Mouse (Mus musculus): ENCODE measurements around the gene Whrn. TPM values are rescaled to one million over a fixed set of nuclear protein-coding genes. Genes with fewer than 3 reads are reported as not detected.

The Whrn gene
- total RNA-seq (2014; rRNA removed; ENCODE audit: low replicate concordance) (5.5 and 7.6 TPM in 2 replicates), polyA plus RNA-seq (2015; fragmentation: Nextera tagmentation; extraction: Ambion mirVana) (1.3 and 1.7 TPM in 2 replicates)

- H3K4me2 ChIP-seq (ENCODE audit: low read depth, low read length) = peak within 1 kb of the TSS; percentile 63
- peak within 1 kb of the TSS; percentile 11 for H3K9ac ChIP-seq (replicated peaks; ENCODE audit: low read depth, low read length)
- H3K9me3 ChIP-seq (replicated peaks; ENCODE audit: control insufficient read depth, low read length) = no peaks in the 10 kb centered on the region
- H3K27me3 ChIP-seq (ENCODE audit: control insufficient read depth, insufficient read depth, low read length) = peaks cover 43% of the 10 kb centered on the region
- H3K36me3 ChIP-seq (replicated peaks; ENCODE audit: control insufficient read depth, insufficient read depth, low read length) = no peaks in the 10 kb centered on the region
- DNase-seq (ENCODE audit: low spot score) (peak; percentile 74), ATAC-seq (ENCODE audit: insufficient read depth, low read depth) (peak; percentile 78)
- no peak within 1 kb of the TSS for H3K27ac ChIP-seq (ENCODE audit: low read depth)
- H3K4me3 ChIP-seq (ENCODE audit: low read depth, low read length) = peak within 1 kb of the TSS; percentile 51
- H3K4me1 ChIP-seq (ENCODE audit: control insufficient read depth, insufficient read depth) = 0 out of 2 replicates have a peak, but pooled peaks cover 9% of the 10 kb centered on the region
- no peak for TF ChIP-seq CTCF (IDR thresholded peaks at IDR 0.05; ENCODE audit: low read depth)
- TF ChIP-seq EP300 (IDR thresholded peaks at IDR 0.05; ENCODE audit: low read depth) = no peak
- WGBS = under 1% methylated on average over 33 of the region's 34 CpGs
Observed at GRCm38 (mm10) chr4:63495915-63496278, at the start of gene Whrn. TSS of gene Whrn (minus strand) at chr4:63495991.

DNA sequence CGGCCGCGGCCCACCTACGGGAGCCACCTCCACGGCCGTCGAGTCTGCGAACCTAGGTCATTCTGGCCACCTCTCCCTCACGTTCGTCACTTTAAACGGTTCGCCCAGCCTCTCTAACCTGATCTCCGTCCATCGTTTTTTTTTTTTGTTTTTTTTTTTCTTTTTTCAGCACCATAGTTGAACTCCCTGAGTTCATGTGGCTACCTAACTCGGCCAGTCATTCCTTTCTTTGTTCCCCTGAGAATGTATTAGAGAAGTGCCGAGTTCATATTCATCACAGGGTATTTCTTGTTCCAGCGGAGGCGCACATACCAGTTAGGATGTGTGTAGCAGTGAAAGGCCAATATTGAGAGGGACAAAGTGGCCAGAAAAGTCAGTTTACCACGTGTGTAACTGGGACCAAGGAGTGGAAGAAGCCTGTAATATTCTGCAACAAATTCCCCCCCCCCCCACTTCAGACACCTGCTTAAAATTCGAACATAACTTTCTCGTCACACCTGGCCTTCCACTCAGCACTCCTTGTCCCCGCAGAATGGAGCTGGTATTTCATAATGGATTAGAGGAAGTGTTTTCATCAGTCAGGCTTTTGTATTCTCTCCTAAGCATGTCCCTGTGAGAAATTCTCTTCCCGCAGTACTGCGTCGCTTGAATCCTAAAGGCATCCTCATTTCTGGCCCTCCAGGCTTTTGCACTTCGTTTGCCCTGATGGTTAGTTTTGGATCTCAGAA is 49.6 kb upstream of the Whrn start:
- Histone ChIP-seq H3K27ac (ENCODE audit: low read depth) (peak overlapping the region; percentile 93), H3K36me3 (replicated peaks; ENCODE audit: control insufficient read depth, insufficient read depth, low read length) (peaks cover 15% of the 10 kb centered on the region), H3K9me3 (replicated peaks; ENCODE audit: control insufficient read depth, low read length) (no peaks in the 10 kb centered on the region), H3K27me3 (ENCODE audit: control insufficient read depth, insufficient read depth, low read length) (no peaks in the 10 kb centered on the region), H3K4me3 (ENCODE audit: low read depth, low read length) (peak overlapping the region; percentile 94), H3K4me1 (ENCODE audit: control insufficient read depth, insufficient read depth) (peaks cover 40% of the 10 kb centered on the region), H3K9ac (replicated peaks; ENCODE audit: low read depth, low read length) (peak overlapping the region; percentile 94), H3K4me2 (ENCODE audit: low read depth, low read length) (peak overlapping the region; percentile 76)
- TF ChIP-seq EP300 (IDR thresholded peaks at IDR 0.05; ENCODE audit: low read depth) (no peak), CTCF (IDR thresholded peaks at IDR 0.05; ENCODE audit: low read depth) (no peak)
- 14% methylated on average over 26 of the region's 26 CpGs for WGBS
- no peak; the same call in 1 of the 2 replicates for ATAC-seq (ENCODE audit: insufficient read depth, low read depth)
- no peak for DNase-seq (ENCODE audit: low spot score)

DNA sequence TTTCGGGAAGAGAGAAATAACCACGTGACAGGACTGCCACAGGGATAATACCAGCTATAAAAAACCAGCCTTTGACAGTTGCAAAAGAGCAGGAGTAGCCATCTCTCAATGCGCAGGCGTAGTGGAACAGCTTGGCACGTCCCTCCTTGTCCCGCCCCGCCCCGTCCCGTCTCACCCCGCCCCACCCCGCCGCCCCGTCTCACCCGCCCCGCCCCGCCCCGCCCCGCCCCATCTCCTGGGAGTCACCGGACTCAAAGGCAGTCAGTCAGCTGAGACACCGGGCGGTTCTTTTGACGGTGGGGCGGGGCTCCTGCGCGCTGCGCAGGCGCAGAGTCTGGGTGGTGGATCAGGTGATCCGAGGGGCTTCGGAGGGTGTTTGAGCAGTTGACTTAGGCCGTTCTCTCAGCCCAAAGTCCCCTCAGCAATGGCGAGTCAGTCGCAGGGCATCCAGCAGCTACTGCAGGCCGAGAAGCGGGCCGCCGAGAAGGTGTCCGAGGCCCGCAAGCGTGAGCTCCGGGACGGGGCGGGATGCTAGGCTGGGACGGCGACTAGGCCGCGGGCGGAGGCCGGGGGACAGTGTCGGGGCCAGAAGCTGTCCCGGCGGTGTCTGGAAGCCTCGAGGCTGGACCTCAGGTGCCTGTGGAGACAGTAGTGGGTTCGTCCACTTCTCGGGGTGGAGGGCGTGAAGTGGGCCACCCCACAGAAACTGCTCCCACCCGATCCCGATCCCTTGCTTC is 48.9 kb upstream of the Whrn start, which contains the start of gene Atp6v1g1:
Atp6v1g1 (plus strand) TSS at position 279 of the 737 bp plus-strand sequence.
- peak within 1 kb of the TSS; percentile 93 for H3K27ac ChIP-seq (ENCODE audit: low read depth)
- H3K4me1 ChIP-seq (ENCODE audit: control insufficient read depth, insufficient read depth) = peaks cover 40% of the 10 kb centered on the region
- TF ChIP-seq EP300 (IDR thresholded peaks at IDR 0.05; ENCODE audit: low read depth) = no peak
- no peak for TF ChIP-seq CTCF (IDR thresholded peaks at IDR 0.05; ENCODE audit: low read depth)
- peak; percentile 92 for DNase-seq (ENCODE audit: low spot score)
- H3K4me3 ChIP-seq (ENCODE audit: low read depth, low read length) = peak within 1 kb of the TSS; percentile 94
- peak within 1 kb of the TSS; percentile 76 for H3K4me2 ChIP-seq (ENCODE audit: low read depth, low read length)
- under 1% methylated on average over 50 of the region's 57 CpGs for WGBS
- H3K9ac ChIP-seq (replicated peaks; ENCODE audit: low read depth, low read length) = peak within 1 kb of the TSS; percentile 94
- H3K9me3 ChIP-seq (replicated peaks; ENCODE audit: control insufficient read depth, low read length) = no peaks in the 10 kb centered on the region
- H3K36me3 ChIP-seq (replicated peaks; ENCODE audit: control insufficient read depth, insufficient read depth, low read length) = peaks cover 13% of the 10 kb centered on the region
- H3K27me3 ChIP-seq (ENCODE audit: control insufficient read depth, insufficient read depth, low read length) = no peaks in the 10 kb centered on the region
- ATAC-seq (ENCODE audit: insufficient read depth, low read depth) = peak; percentile 92

- Histone ChIP-seq H3K4me2 (ENCODE audit: low read depth, low read length) (peak overlapping the region; percentile 50), H3K4me3 (ENCODE audit: low read depth, low read length) (peak overlapping the region; percentile 94), H3K27me3 (ENCODE audit: control insufficient read depth, insufficient read depth, low read length) (no peaks in the 10 kb centered on the region), H3K9me3 (replicated peaks; ENCODE audit: control insufficient read depth, low read length) (no peaks in the 10 kb centered on the region), H3K27ac (ENCODE audit: low read depth) (peak overlapping the region; percentile 79), H3K9ac (replicated peaks; ENCODE audit: low read depth, low read length) (no peak overlapping the region), H3K36me3 (replicated peaks; ENCODE audit: control insufficient read depth, insufficient read depth, low read length) (peaks cover 6% of the 10 kb centered on the region), H3K4me1 (ENCODE audit: control insufficient read depth, insufficient read depth) (peaks cover 40% of the 10 kb centered on the region)
- TF ChIP-seq EP300 (IDR thresholded peaks at IDR 0.05; ENCODE audit: low read depth) (no peak), CTCF (IDR thresholded peaks at IDR 0.05; ENCODE audit: low read depth) (peak; percentile 5; the same call in 1 of the 2 replicates)
- WGBS = 62% methylated on average over 10 of the region's 10 CpGs
- ATAC-seq (ENCODE audit: insufficient read depth, low read depth) = peak; percentile 6
- no peak for DNase-seq (ENCODE audit: low spot score)
Observed at GRCm38 (mm10) chr4:63543746-63544493, 48.1 kb upstream of the Whrn start.

DNA sequence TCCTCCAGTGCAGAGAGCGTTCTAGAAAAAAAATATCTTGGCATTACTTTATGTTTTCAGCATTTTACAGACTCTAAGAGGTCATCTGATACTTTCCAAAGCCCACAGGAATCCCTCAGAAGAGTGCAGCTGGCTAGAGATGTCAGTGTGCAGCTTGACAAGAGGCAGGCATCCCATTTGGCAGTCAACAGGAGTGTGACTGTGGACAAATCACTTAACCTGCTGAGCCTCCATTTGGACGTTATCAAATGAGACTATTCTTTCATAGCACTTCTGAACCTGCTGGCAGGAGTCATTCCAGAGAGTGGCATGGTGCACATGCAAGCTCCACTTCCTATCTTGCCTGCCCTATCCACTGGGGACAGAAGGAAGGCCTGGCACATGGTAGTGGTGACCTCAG is 46.4 kb upstream of the Whrn start:
- WGBS = 6% methylated on average over 2 of the region's 2 CpGs
- H3K4me3 ChIP-seq (ENCODE audit: low read depth, low read length) = no peak overlapping the region
- ATAC-seq (ENCODE audit: insufficient read depth, low read depth) = peak; percentile 69
- peak; percentile 87 for DNase-seq (ENCODE audit: low spot score)
- no peaks in the 10 kb centered on the region for H3K9me3 ChIP-seq (replicated peaks; ENCODE audit: control insufficient read depth, low read length)
- no peak overlapping the region for H3K4me2 ChIP-seq (ENCODE audit: low read depth, low read length)
- peak overlapping the region; percentile 85 for H3K27ac ChIP-seq (ENCODE audit: low read depth)
- peaks cover 39% of the 10 kb centered on the region for H3K4me1 ChIP-seq (ENCODE audit: control insufficient read depth, insufficient read depth)
- TF ChIP-seq EP300 (IDR thresholded peaks at IDR 0.05; ENCODE audit: low read depth) = peak; percentile 58; the same call in 1 of the 2 replicates
- no peak for TF ChIP-seq CTCF (IDR thresholded peaks at IDR 0.05; ENCODE audit: low read depth)
- no peak overlapping the region for H3K9ac ChIP-seq (replicated peaks; ENCODE audit: low read depth, low read length)
- H3K27me3 ChIP-seq (ENCODE audit: control insufficient read depth, insufficient read depth, low read length) = no peaks in the 10 kb centered on the region
- no peaks in the 10 kb centered on the region for H3K36me3 ChIP-seq (replicated peaks; ENCODE audit: control insufficient read depth, insufficient read depth, low read length)
